Mouse (Mus musculus) thymus, postnatal 10 days (tissue): ENCODE data around the gene Rhof.

Experiments used
- DNase-seq, 2 experiments: peaks; one replicate each; pipeline ENCODE4 v3.0.0; 2021; ENCODE audit warnings: low spot score in 2 of 2

The Rhof gene

GRCm38 (mm10) chr5:123114109-123114508 is 18.4 kb downstream of the Rhof start:
- no peak for DNase-seq

GRCm38 (mm10) chr5:123110296-123110721 is 22.2 kb downstream of the Rhof start:
- no peak for DNase-seq

GRCm38 (mm10) chr5:123109452-123110203 is 22.9 kb downstream of the Rhof start:
- no peak for DNase-seq

- DNase-seq: no peak
These were observed 27.7 kb downstream of the Rhof start for GRCm38 (mm10) chr5:123104769-123105168.

GRCm38 (mm10) chr5:123103556-123103955 is 28.9 kb downstream of the Rhof start:
- no peak for DNase-seq

- DNase-seq: no peak
These were observed 30.1 kb downstream of the Rhof start for GRCm38 (mm10) chr5:123102376-123102775.

GRCm38 (mm10) chr5:123098487-123098886 is 34.0 kb downstream of the Rhof start:
- no peak for DNase-seq

- no peak for DNase-seq
These were observed 36.2 kb downstream of the Rhof start for GRCm38 (mm10) chr5:123096299-123096698.

- DNase-seq: no peak
These were observed 38.1 kb downstream of the Rhof start for GRCm38 (mm10) chr5:123094238-123094991.

GRCm38 (mm10) chr5:123093077-123093633 is 39.3 kb downstream of the Rhof start:
- no peak for DNase-seq

- DNase-seq: no peak
These were observed 41.8 kb downstream of the Rhof start for GRCm38 (mm10) chr5:123090560-123091306.

- no peak for DNase-seq
These were observed 43.7 kb downstream of the Rhof start for GRCm38 (mm10) chr5:123088784-123089183.

- no peak for DNase-seq
These were observed 46.0 kb downstream of the Rhof start for GRCm38 (mm10) chr5:123086501-123086900.

GRCm38 (mm10) chr5:123083340-123084050 is 49.0 kb downstream of the Rhof start:
- no peak for DNase-seq

GRCm38 (mm10) chr5:123080510-123080909 is 52.0 kb downstream of the Rhof start:
- no peak for DNase-seq

- DNase-seq: no peak
These were observed 52.5 kb downstream of the Rhof start for GRCm38 (mm10) chr5:123080041-123080440.

- DNase-seq: no peak
These were observed 52.9 kb downstream of the Rhof start for GRCm38 (mm10) chr5:123079568-123079967.

- peak; percentile 73 to 86 for DNase-seq
These were observed 55.8 kb downstream of the Rhof start for GRCm38 (mm10) chr5:123076419-123077281.

- DNase-seq: peak; percentile 94 to 98
These were observed 56.7 kb downstream of the Rhof start for GRCm38 (mm10) chr5:123075576-123076418.
